Mouse (Mus musculus) heart, embryonic 10.5 days (tissue): ENCODE data around the gene Wdr34. TPM values are rescaled to one million over a fixed set of nuclear protein-coding genes. Genes with fewer than 3 reads are reported as not detected.

Experiments
- DNase-seq: peaks from one replicate; pipeline ENCODE4 v3.0.0-alpha.2; 2017; ENCODE audit warnings: low spot score
- H3K27ac ChIP-seq: fragments of 300-500 bp; sonication (generic); 2 replicates; pipeline ENCODE4 v1.5.1; 2016; ENCODE audit warnings: mild to moderate bottlenecking
- H3K27me3 ChIP-seq: fragments of 300-500 bp; sonication (generic); 2 replicates; pipeline ENCODE4 v1.6.1; 2016; ENCODE audit warnings: mild to moderate bottlenecking; ENCODE audit not compliant: poor library complexity, insufficient read depth, severe bottlenecking
- H3K36me3 ChIP-seq: fragments of 300-500 bp; sonication (generic); 2 replicates; pipeline ENCODE4 v1.6.1; 2016; ENCODE audit warnings: mild to moderate bottlenecking, moderate library complexity
- H3K4me1 ChIP-seq: fragments of 300-500 bp; sonication (generic); 2 replicates; pipeline ENCODE4 v1.6.1; 2016; ENCODE audit warnings: mild to moderate bottlenecking
- H3K4me3 ChIP-seq: fragments of 300-500 bp; sonication (generic); 2 replicates; pipeline ENCODE4 v1.5.1; 2016; ENCODE audit warnings: mild to moderate bottlenecking, moderate library complexity
- H3K9me3 ChIP-seq: fragments of 300-500 bp; sonication (generic); 2 replicates; pipeline ENCODE4 v1.6.1; 2016; ENCODE audit warnings: mild to moderate bottlenecking, moderate library complexity
- WGBS: fragments of 180-500 bp; shearing (Covaris S2); methylation state at CpG from one replicate; pipeline ENCODE4 v1.1.7; 2016; 5-methylcytosine and 5-hydroxymethylcytosine counted together
- polyA plus RNA-seq: library from polyadenylated mRNA; unstranded; fragments of >200 nt; fragmentation: Nextera tagmentation; extraction: Ambion mirVana; gene quantifications from 2 replicates; pipeline ENCODE4 v1.2.1, GENCODE M21; 2016

Wdr34 gene
- 17.7 and 22.3 TPM in 2 replicates for polyA plus RNA-seq

GRCm38 (mm10) chr2:30048699-30049388, at the start of gene Wdr34:
Wdr34 (minus strand) TSS chr2:30048881.
- Histone ChIP-seq H3K36me3 (peaks cover 5% of the 10 kb centered on the region; the same call in 1 of the 2 replicates), H3K27ac (peak within 1 kb of the TSS; percentile 99), H3K4me3 (peak within 1 kb of the TSS; percentile 74), H3K9me3 (no peaks in the 10 kb centered on the region), H3K4me1 (peaks cover 7% of the 10 kb centered on the region; the same call in 1 of the 2 replicates), H3K27me3 (no peaks in the 10 kb centered on the region)
- 1% methylated on average over 54 of the region's 54 CpGs for WGBS
- peak; percentile 98 for DNase-seq

DNA sequence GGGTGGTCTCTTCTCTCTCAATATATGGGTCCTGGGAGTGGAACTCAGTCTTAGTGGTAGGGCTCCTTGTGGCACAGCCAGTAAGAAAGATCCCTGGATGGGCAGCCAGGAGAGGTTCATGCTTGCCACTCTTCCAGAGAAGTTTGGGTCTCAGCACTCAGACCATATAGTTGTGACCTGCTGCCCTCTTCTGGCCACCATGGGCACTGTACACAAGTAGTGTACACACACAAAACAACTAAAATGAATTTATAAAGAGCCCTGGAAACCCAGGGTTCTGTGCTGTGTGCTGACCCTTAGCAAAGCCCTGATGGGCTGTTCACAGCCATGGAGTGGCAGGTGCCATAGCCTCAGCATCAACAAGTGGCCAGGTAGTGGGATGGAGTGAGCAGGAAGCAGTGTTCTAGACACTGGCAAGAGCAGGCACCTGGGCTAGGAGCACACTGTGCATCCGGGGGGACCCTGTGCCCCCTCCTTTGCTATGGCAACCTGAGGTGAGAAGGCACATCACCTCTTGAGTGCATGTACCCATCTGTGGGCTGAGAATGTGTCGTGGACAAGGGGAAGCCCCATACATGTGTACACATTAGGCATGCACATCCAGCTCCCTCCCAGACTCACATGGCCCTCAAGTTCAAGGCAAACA, 47.3 kb upstream of the Wdr34 start:
- WGBS: 80% methylated on average over 2 of the region's 2 CpGs
- peaks cover 61% of the 10 kb centered on the region for H3K36me3 ChIP-seq
- DNase-seq: no peak

DNA sequence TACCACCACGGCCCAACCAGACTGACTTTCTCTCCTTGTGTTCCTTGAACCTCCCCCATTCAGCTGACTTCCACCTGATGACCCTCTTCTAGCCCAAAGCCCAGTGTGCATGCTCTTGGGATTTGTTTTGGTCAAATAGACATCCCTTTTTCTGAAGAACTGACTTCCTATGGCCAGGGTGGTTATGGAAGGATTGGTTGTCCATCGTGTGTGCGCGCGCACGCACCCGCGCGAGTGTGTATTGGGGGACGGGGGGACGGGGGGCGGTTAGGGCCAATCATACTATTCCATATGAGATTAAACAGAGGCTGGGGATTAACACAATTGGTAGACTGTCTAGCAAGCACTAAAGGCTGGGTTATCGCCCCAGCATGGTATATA, 45.5 kb upstream of the Wdr34 start:
- 4% methylated on average over 13 of the region's 13 CpGs for WGBS
- no peaks in the 10 kb centered on the region for H3K9me3 ChIP-seq
- peaks cover 57% of the 10 kb centered on the region for H3K36me3 ChIP-seq
- peak overlapping the region; percentile 78 for H3K4me3 ChIP-seq
- peaks cover 38% of the 10 kb centered on the region for H3K4me1 ChIP-seq
- peak overlapping the region; percentile 88 for H3K27ac ChIP-seq
- no peak for DNase-seq
- H3K27me3 ChIP-seq: no peaks in the 10 kb centered on the region

More for the DNA sequence above, 47.3 kb upstream of the Wdr34 start:
- H3K4me1 ChIP-seq: peaks cover 41% of the 10 kb centered on the region
- H3K27me3 ChIP-seq: no peaks in the 10 kb centered on the region
- H3K4me3 ChIP-seq: no peak overlapping the region; the same call in 1 of the 2 replicates
- H3K27ac ChIP-seq: no peak overlapping the region
- H3K9me3 ChIP-seq: no peaks in the 10 kb centered on the region

DNA sequence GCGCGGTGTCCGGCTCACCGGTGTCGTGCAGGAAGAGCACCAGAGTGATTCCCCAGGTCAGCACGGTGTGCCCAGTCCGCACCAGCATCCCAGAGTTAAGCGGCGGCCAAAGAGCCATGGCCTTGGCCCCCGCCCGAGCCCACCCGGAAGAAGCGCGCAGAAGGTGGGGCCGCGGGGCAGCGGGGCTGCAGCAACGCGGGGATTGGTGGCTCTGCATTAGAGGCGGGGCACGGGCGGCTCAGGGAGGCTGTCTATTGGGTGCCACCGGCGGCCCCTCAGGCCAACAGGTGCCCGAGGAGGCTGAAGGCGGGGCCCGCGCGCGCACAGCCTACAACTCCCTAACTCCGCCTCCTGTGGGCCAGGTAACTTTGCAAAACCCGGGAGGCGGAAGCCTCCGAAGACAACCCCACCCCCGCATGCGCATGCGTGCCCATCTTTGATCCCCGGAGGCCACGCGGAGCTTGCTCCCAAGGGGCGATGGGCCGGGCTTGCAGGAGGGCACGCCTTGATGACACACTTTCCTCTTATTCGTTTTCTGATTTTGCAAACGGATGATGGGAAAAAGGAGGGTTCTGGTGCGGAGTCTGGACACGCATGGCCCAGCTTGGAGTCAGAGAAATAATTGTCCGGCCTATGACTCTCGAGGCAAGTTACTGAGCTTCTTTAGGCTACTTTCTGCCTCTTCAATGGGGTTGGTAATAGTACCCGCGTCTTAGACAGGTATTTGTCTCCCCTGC, 45.0 kb upstream of the Wdr34 start, which contains the start of gene Zdhhc12:
TSS of gene Zdhhc12 (minus strand) at position 178 of the 737 bp plus-strand sequence.
- peaks cover 35% of the 10 kb centered on the region for H3K4me1 ChIP-seq
- peak within 1 kb of the TSS; percentile 88 for H3K27ac ChIP-seq
- H3K9me3 ChIP-seq: no peaks in the 10 kb centered on the region
- WGBS: under 1% methylated on average over 51 of the region's 51 CpGs
- H3K4me3 ChIP-seq: peak within 1 kb of the TSS; percentile 78
- DNase-seq: peak; percentile 100
- no peaks in the 10 kb centered on the region for H3K27me3 ChIP-seq
- H3K36me3 ChIP-seq: peaks cover 52% of the 10 kb centered on the region

DNA sequence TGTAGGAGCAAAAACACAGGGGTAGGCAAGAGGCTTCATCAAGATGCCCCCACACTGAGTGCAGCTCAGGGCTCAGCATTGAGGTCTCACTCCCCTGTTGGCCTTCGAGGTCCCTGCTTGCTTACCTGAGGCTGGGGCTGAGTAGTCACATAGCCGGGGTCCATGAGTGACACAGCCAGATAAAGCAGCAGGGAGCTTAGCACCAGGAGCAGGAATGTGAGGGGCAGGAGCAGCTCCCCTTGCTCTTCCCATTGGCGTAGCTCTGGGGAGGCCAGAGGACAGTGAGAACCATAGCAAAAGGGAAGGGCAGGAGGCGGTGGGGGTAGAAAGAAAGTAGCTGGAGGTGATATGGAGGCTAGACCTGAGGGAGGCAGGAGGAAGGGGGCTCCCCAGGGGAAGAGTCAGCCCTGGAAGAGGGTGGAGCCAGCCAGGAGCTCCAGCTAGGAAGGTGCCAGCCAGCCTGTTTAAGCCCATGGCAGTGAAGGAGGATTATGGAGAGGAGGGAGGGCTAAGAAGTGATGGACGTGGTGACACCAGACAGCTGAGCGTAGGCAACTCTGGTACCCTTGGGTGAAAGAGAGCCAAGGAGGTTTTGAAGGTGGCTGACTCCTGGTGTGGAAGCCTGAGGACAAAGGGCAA, 43.7 kb upstream of the Wdr34 start:
- Histone ChIP-seq H3K9me3 (no peaks in the 10 kb centered on the region), H3K4me3 (peak overlapping the region; percentile 78), H3K27me3 (no peaks in the 10 kb centered on the region), H3K4me1 (peaks cover 32% of the 10 kb centered on the region), H3K27ac (peak overlapping the region; percentile 88), H3K36me3 (peaks cover 50% of the 10 kb centered on the region)
- no peak for DNase-seq
- WGBS: 34% methylated on average over 6 of the region's 6 CpGs

DNA sequence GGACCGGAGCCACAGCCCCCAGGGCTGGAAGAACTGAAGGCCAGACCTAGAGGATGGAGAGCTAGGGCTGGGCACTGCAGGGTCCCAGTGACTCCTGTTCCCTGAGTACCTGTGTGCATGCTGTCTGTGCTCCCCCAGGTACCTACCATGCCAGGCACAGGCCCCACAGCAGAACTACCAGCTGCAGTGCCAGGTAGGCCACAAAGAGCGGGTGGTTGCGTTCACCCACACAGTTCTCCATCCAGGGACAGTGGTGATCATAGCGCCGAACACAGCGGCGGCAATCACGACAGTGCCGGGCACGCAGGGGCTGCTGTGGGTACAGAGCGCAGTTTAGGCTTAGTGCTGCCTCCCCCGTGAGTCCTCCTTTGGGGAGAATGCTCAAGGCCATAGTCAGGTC, 42.8 kb upstream of the Wdr34 start:
- Histone ChIP-seq H3K4me3 (no peak overlapping the region), H3K4me1 (peaks cover 32% of the 10 kb centered on the region), H3K36me3 (peaks cover 52% of the 10 kb centered on the region), H3K27ac (no peak overlapping the region; the same call in 1 of the 2 replicates), H3K27me3 (no peaks in the 10 kb centered on the region), H3K9me3 (no peaks in the 10 kb centered on the region)
- WGBS: 94% methylated on average over 12 of the region's 12 CpGs
- DNase-seq: no peak

GRCm38 (mm10) chr2:30087310-30087709, 38.6 kb upstream of the Wdr34 start:
- no peak for DNase-seq
- peaks cover 21% of the 10 kb centered on the region for H3K4me1 ChIP-seq
- 93% methylated on average over 4 of the region's 4 CpGs for WGBS
- no peaks in the 10 kb centered on the region for H3K27me3 ChIP-seq
- no peak overlapping the region for H3K27ac ChIP-seq
- peaks cover 58% of the 10 kb centered on the region for H3K36me3 ChIP-seq
- H3K9me3 ChIP-seq: no peaks in the 10 kb centered on the region
- no peak overlapping the region for H3K4me3 ChIP-seq

DNA sequence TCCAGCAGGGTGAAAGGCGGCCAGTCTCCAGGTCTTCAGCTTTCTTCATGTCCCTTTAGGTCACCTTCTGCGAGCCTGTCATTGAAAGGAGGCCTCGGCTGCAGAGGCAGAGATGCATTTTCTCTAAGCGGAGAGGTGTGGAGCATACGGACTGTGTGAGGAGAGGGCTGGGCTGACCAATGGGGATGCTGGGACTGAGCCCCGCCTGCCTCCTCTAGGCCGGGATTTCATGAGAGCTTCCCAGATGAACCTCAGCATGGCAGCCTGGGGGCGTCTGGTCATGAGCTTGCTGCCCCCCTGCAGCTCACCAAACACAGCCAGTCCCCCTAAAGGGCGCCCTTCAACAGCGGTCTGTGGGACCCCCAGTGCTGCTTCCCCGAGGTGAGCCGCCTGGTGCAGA, 36.0 kb upstream of the Wdr34 start:
- H3K36me3 ChIP-seq: peaks cover 45% of the 10 kb centered on the region
- H3K4me1 ChIP-seq: peaks cover 23% of the 10 kb centered on the region
- H3K27ac ChIP-seq: peak overlapping the region; percentile 63; the same call in 1 of the 2 replicates
- WGBS: 11% methylated on average over 12 of the region's 12 CpGs
- no peaks in the 10 kb centered on the region for H3K27me3 ChIP-seq
- H3K4me3 ChIP-seq: peak overlapping the region; percentile 49
- no peak for DNase-seq
- H3K9me3 ChIP-seq: no peaks in the 10 kb centered on the region

DNA sequence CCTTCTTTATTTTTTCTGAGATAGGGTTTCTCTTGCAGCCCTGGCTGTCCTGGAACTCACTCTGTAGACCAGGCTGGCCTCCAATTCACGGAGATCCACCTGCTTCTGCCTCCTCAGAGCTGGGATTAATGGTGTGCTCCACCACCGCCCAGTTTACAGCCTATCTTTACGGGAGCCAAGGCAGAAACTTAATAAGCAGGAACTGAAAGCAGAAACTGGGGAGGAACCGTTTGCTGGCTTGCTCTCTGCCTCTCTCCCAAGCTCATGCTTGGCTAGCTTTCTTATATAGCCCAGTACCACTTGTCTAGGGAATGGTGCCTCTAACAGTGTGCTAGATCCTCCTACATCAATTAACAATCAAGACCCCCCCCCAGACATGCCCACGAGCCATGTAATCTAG, 35.4 kb upstream of the Wdr34 start:
- WGBS: 52% methylated on average over 5 of the region's 5 CpGs
- no peak for DNase-seq
- Histone ChIP-seq H3K9me3 (no peaks in the 10 kb centered on the region), H3K27me3 (no peaks in the 10 kb centered on the region), H3K4me3 (no peak overlapping the region), H3K36me3 (peaks cover 44% of the 10 kb centered on the region), H3K4me1 (peaks cover 28% of the 10 kb centered on the region), H3K27ac (no peak overlapping the region)

GRCm38 (mm10) chr2:30080181-30080800, 31.6 kb upstream of the Wdr34 start:
- no peaks in the 10 kb centered on the region for H3K27me3 ChIP-seq
- no peaks in the 10 kb centered on the region for H3K9me3 ChIP-seq
- WGBS: 80% methylated on average over 15 of the region's 15 CpGs
- H3K4me1 ChIP-seq: peaks cover 43% of the 10 kb centered on the region
- H3K27ac ChIP-seq: no peak overlapping the region; the same call in 1 of the 2 replicates
- DNase-seq: no peak
- H3K4me3 ChIP-seq: no peak overlapping the region
- peaks cover 25% of the 10 kb centered on the region for H3K36me3 ChIP-seq

GRCm38 (mm10) chr2:30078760-30079159, 30.1 kb upstream of the Wdr34 start:
- Histone ChIP-seq H3K27me3 (no peaks in the 10 kb centered on the region), H3K9me3 (no peaks in the 10 kb centered on the region), H3K27ac (peak overlapping the region; percentile 90), H3K36me3 (peaks cover 23% of the 10 kb centered on the region), H3K4me1 (peaks cover 31% of the 10 kb centered on the region), H3K4me3 (peak overlapping the region; percentile 71)
- 62% methylated on average over 4 of the region's 4 CpGs for WGBS
- no peak for DNase-seq

GRCm38 (mm10) chr2:30078349-30078712, 29.6 kb upstream of the Wdr34 start:
- no peak for DNase-seq
- Histone ChIP-seq H3K9me3 (no peaks in the 10 kb centered on the region), H3K27ac (peak overlapping the region; percentile 90), H3K27me3 (no peaks in the 10 kb centered on the region), H3K36me3 (peaks cover 26% of the 10 kb centered on the region), H3K4me3 (peak overlapping the region; percentile 71), H3K4me1 (peaks cover 31% of the 10 kb centered on the region)
- 17% methylated on average over 10 of the region's 10 CpGs for WGBS
